Mouse (Mus musculus) lung, embryonic 16.5 days (tissue): ENCODE measurements around the gene Ece1. TPM values are rescaled to one million over a fixed set of nuclear protein-coding genes. Genes with fewer than 3 reads are reported as not detected.
A peak's percentile ranks its signal among the peaks of the same experiment; 100 is the strongest.

Source experiments
- ATAC-seq: fragments of 200-750 bp; cut with Nextera tagmentation; 2 replicates; pipeline ENCODE4 v1.8.0; 2017; ENCODE audit warnings: low read depth, mild to moderate bottlenecking, moderate library complexity
- H3K27ac ChIP-seq: fragments of 300-500 bp; sonication (generic); 2 replicates; pipeline ENCODE4 v1.5.1; 2014; ENCODE audit warnings: mild to moderate bottlenecking, control low read depth, low read length
- H3K27me3 ChIP-seq: fragments of 300-500 bp; sonication (generic); 2 replicates; pipeline ENCODE4 v1.6.1; 2014; ENCODE audit warnings: low read depth, low read length, mixed read lengths; ENCODE audit not compliant: control insufficient read depth, insufficient read depth
- H3K36me3 ChIP-seq: fragments of 300-500 bp; sonication (generic); 2 replicates; pipeline ENCODE4 v1.6.1; 2014; ENCODE audit warnings: low read length; ENCODE audit not compliant: control insufficient read depth, insufficient read depth
- H3K4me1 ChIP-seq: fragments of 300-500 bp; sonication (generic); replicated peaks from 2 replicates; pipeline ENCODE4 v1.6.1; 2014; ENCODE audit warnings: low read length, mixed read lengths; ENCODE audit not compliant: control insufficient read depth, insufficient read depth
- H3K4me2 ChIP-seq: fragments of 300-500 bp; sonication (generic); 2 replicates; pipeline ENCODE4 v1.6.1; 2014; ENCODE audit warnings: low read depth, low read length, control low read depth
- H3K4me3 ChIP-seq: fragments of 300-500 bp; sonication (generic); 2 replicates; pipeline ENCODE4 v1.5.1; 2014; ENCODE audit warnings: mild to moderate bottlenecking, low read length, control low read depth
- H3K9ac ChIP-seq: fragments of 300-500 bp; sonication (generic); 2 replicates; pipeline ENCODE4 v1.6.1; 2014; ENCODE audit warnings: low read length, control low read depth
- H3K9me3 ChIP-seq: fragments of 300-500 bp; sonication (generic); 2 replicates; pipeline ENCODE4 v1.6.1; 2016; ENCODE audit warnings: low read length; ENCODE audit not compliant: control insufficient read depth
- WGBS: fragments of 180-500 bp; shearing (Covaris S2); extraction: QIAGEN DNeasy Blood & Tissue Kit; methylation state at CpG from one replicate; pipeline ENCODE4 v1.1.7; 2014; 5-methylcytosine and 5-hydroxymethylcytosine counted together
- polyA plus RNA-seq: library from polyadenylated mRNA; unstranded; fragments of >200 nt; fragmentation: Nextera tagmentation; extraction: Ambion mirVana; gene quantifications from 2 replicates; pipeline ENCODE4 v1.2.1, GENCODE M21; 2015

Ece1 gene
- polyA plus RNA-seq, 1 experiment from 2014 or later: 53.8 TPM

- H3K27me3 ChIP-seq: peaks cover 13% of the 10 kb centered on the region
- H3K4me1 ChIP-seq: peaks cover 38% of the 10 kb centered on the region
- H3K9ac ChIP-seq: no peak overlapping the region
- H3K27ac ChIP-seq: peak overlapping the region; percentile 36
- H3K9me3 ChIP-seq: no peaks in the 10 kb centered on the region
- WGBS: 64% methylated on average over 4 of the region's 4 CpGs
- ATAC-seq: no peak
- H3K4me3 ChIP-seq: no peak overlapping the region
- no peak overlapping the region for H3K4me2 ChIP-seq
- H3K36me3 ChIP-seq: 0 out of 2 replicates have a peak, but pooled peaks cover 4% of the 10 kb centered on the region
Measured at GRCm38 (mm10) chr4:137925176-137925575, 63.1 kb downstream of the Ece1 start.

- Histone ChIP-seq H3K4me1 (peaks cover 33% of the 10 kb centered on the region), H3K27me3 (peaks cover 13% of the 10 kb centered on the region), H3K4me3 (no peak overlapping the region), H3K4me2 (no peak overlapping the region), H3K9ac (no peak overlapping the region), H3K27ac (no peak overlapping the region), H3K36me3 (0 out of 2 replicates have a peak, but pooled peaks cover 4% of the 10 kb centered on the region), H3K9me3 (no peaks in the 10 kb centered on the region)
- WGBS: 82% methylated on average over 14 of the region's 14 CpGs
- ATAC-seq: no peak
Measured at GRCm38 (mm10) chr4:137926161-137926560, 64.1 kb downstream of the Ece1 start.

GRCm38 (mm10) chr4:137927136-137927535 lies 65.1 kb downstream of the Ece1 start:
- WGBS: 52% methylated on average over 7 of the region's 7 CpGs
- H3K9me3 ChIP-seq: no peaks in the 10 kb centered on the region
- H3K4me3 ChIP-seq: no peak overlapping the region
- H3K4me2 ChIP-seq: no peak overlapping the region
- no peak for ATAC-seq
- peaks cover 43% of the 10 kb centered on the region for H3K4me1 ChIP-seq
- 0 out of 2 replicates have a peak, but pooled peaks cover 4% of the 10 kb centered on the region for H3K36me3 ChIP-seq
- H3K27ac ChIP-seq: no peak overlapping the region
- peaks cover 13% of the 10 kb centered on the region for H3K27me3 ChIP-seq
- no peak overlapping the region for H3K9ac ChIP-seq

- Histone ChIP-seq H3K27me3 (peaks cover 13% of the 10 kb centered on the region), H3K9me3 (no peaks in the 10 kb centered on the region), H3K4me3 (no peak overlapping the region), H3K4me1 (peaks cover 51% of the 10 kb centered on the region), H3K36me3 (0 out of 2 replicates have a peak, but pooled peaks cover 4% of the 10 kb centered on the region), H3K4me2 (no peak overlapping the region), H3K27ac (no peak overlapping the region), H3K9ac (no peak overlapping the region)
- no peak for ATAC-seq
- WGBS: 80% methylated on average over 12 of the region's 12 CpGs
Measured at GRCm38 (mm10) chr4:137927741-137928535, 65.9 kb downstream of the Ece1 start.

GRCm38 (mm10) chr4:137928813-137929212 lies 66.8 kb downstream of the Ece1 start:
- Histone ChIP-seq H3K36me3 (0 out of 2 replicates have a peak, but pooled peaks cover 4% of the 10 kb centered on the region), H3K4me1 (peaks cover 51% of the 10 kb centered on the region), H3K27ac (no peak overlapping the region), H3K9me3 (no peaks in the 10 kb centered on the region), H3K4me2 (no peak overlapping the region), H3K9ac (no peak overlapping the region), H3K27me3 (peaks cover 12% of the 10 kb centered on the region; the same call in 1 of the 2 replicates), H3K4me3 (no peak overlapping the region)
- ATAC-seq: no peak
- 65% methylated on average over 1 of the region's 1 CpGs for WGBS

- Histone ChIP-seq H3K36me3 (0 out of 2 replicates have a peak, but pooled peaks cover 4% of the 10 kb centered on the region), H3K9me3 (no peaks in the 10 kb centered on the region), H3K9ac (no peak overlapping the region), H3K27ac (peak overlapping the region; percentile 88), H3K4me2 (no peak overlapping the region), H3K4me3 (no peak overlapping the region), H3K27me3 (peaks cover 12% of the 10 kb centered on the region; the same call in 1 of the 2 replicates), H3K4me1 (peaks cover 51% of the 10 kb centered on the region)
- ATAC-seq: no peak
- WGBS: 45% methylated on average over 15 of the region's 15 CpGs
Measured at GRCm38 (mm10) chr4:137929341-137930016, 67.4 kb downstream of the Ece1 start.

- Histone ChIP-seq H3K36me3 (0 out of 2 replicates have a peak, but pooled peaks cover 4% of the 10 kb centered on the region), H3K9ac (no peak overlapping the region), H3K27me3 (peaks cover 14% of the 10 kb centered on the region; the same call in 1 of the 2 replicates), H3K4me3 (no peak overlapping the region), H3K9me3 (no peaks in the 10 kb centered on the region; the same call in 1 of the 2 replicates), H3K27ac (peak overlapping the region; percentile 88), H3K4me2 (peak overlapping the region; percentile 31), H3K4me1 (peaks cover 46% of the 10 kb centered on the region)
- ATAC-seq: peak; percentile 4
- 11% methylated on average over 9 of the region's 9 CpGs for WGBS
Measured at GRCm38 (mm10) chr4:137930500-137931008, 68.5 kb downstream of the Ece1 start.

- Histone ChIP-seq H3K4me2 (peak overlapping the region; percentile 31), H3K36me3 (0 out of 2 replicates have a peak, but pooled peaks cover 2% of the 10 kb centered on the region), H3K27ac (peak overlapping the region; percentile 88), H3K9ac (peak overlapping the region; percentile 37; the same call in 1 of the 2 replicates), H3K4me3 (no peak overlapping the region; the same call in 1 of the 2 replicates), H3K27me3 (peaks cover 16% of the 10 kb centered on the region; the same call in 1 of the 2 replicates), H3K9me3 (no peaks in the 10 kb centered on the region; the same call in 1 of the 2 replicates), H3K4me1 (peaks cover 46% of the 10 kb centered on the region)
- WGBS: 5% methylated on average over 18 of the region's 18 CpGs
- ATAC-seq: peak; percentile 92
Measured at GRCm38 (mm10) chr4:137931009-137931757, 69.1 kb downstream of the Ece1 start.
